Mouse (Mus musculus) cerebellum, adult 2 months (tissue): Measurements from ENCODE around the gene Myo1a.

Source experiments
- CTCF ChIP-seq: fragments of 200-500 bp; IDR thresholded peaks from 2 replicates; pipeline ENCODE4 v1.5.1; 2011; ENCODE audit warnings: low read depth, mild to moderate bottlenecking, control low read depth, low read length, moderate library complexity, borderline replicate concordance; ENCODE audit not compliant: insufficient read depth
- POLR2A ChIP-seq: fragments of 200-500 bp; IDR thresholded peaks from 2 replicates; pipeline ENCODE4 v1.6.1; 2011; ENCODE audit warnings: low read length, control low read depth, borderline replicate concordance; ENCODE audit not compliant: insufficient read depth

- TF ChIP-seq POLR2A (no peak), CTCF (no peak)
Observed at GRCm38 (mm10) chr10:127725136-127725535, 20.2 kb downstream of the Myo1a start.
